Mouse (Mus musculus) bone marrow macrophage, adult 2 months (primary cell): Measurements from ENCODE around the gene Nptx1. TPM values are rescaled to one million over a fixed set of nuclear protein-coding genes. Genes with fewer than 3 reads are reported as not detected.

ENCODE experiments used
- H3K27ac ChIP-seq: 2 replicates; pipeline ENCODE4 v1.5.1; 2012; ENCODE audit warnings: low read depth, low read length; ENCODE audit not compliant: insufficient read depth
- H3K4me1 ChIP-seq: 2 replicates; pipeline ENCODE4 v1.6.1; 2012; ENCODE audit warnings: low read length; ENCODE audit not compliant: control insufficient read depth, insufficient read depth
- H3K4me3 ChIP-seq: 2 replicates; pipeline ENCODE4 v1.5.1; 2012; ENCODE audit warnings: mild to moderate bottlenecking, low read length, moderate library complexity; ENCODE audit not compliant: insufficient read depth
- CTCF ChIP-seq: IDR thresholded peaks from 2 replicates; pipeline ENCODE4 v1.5.1; 2012; ENCODE audit warnings: low read depth, mild to moderate bottlenecking, low read length, moderate library complexity
- POLR2A ChIP-seq: IDR thresholded peaks from 2 replicates; pipeline ENCODE4 v1.6.1; 2012; ENCODE audit warnings: mild to moderate bottlenecking, low read depth, low read length, borderline replicate concordance
- polyA plus RNA-seq: library from polyadenylated mRNA; stranded (reverse); fragments of >200 nt; gene quantifications from 2 replicates; pipeline ENCODE4 v1.2.4, GENCODE M21; 2012; ENCODE audit not compliant: missing spikeins, insufficient read depth, insufficient read length

The Nptx1 gene
- polyA plus RNA-seq, 1 experiment: 0.21 TPM

DNA sequence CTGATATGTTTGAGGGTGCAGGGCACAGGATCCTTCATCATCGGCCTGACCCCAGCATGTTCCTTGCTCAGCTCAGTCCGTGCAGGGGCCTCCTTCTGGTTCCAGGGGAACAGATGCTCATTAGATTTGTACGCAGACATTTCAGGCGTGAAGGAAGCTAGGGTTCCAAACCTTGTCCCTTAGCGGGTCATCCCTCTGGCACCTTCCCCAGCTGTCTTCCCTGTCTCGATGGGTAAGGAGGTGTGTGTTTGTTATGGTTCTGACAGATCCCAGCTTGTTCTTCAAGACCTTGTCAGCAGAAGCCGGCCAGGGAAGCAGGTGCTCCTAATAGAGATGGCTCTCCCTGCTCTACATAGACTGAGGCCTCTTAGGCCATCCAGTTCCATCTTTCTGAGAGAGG, 17.5 kb upstream of the Nptx1 start:
- Histone ChIP-seq H3K4me1 (no peaks in the 10 kb centered on the region), H3K4me3 (no peak overlapping the region), H3K27ac (no peak overlapping the region)
- TF ChIP-seq POLR2A: no peak
- TF ChIP-seq CTCF: no peak

DNA sequence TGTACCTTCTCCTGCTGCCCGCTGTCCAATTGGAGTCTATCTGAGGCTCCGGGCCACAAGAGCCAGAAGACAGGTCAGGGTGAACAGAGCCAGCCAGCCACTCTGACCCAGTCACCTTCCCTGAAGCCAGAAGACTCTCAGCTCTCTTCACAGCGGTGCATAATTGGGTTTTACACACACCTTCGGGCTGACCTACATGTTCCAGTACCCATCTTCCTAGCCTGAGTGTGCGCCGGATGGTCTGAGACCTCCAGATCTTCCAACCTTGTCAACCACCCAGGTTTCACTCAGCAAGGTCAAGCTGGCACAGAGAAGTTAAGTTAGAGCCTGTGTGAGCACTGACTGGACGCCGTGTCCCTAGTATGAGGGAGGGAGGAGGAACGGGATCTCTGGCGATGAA, 16.8 kb upstream of the Nptx1 start:
- Histone ChIP-seq H3K4me1 (no peaks in the 10 kb centered on the region), H3K27ac (no peak overlapping the region), H3K4me3 (no peak overlapping the region)
- TF ChIP-seq POLR2A: no peak
- no peak for TF ChIP-seq CTCF

DNA sequence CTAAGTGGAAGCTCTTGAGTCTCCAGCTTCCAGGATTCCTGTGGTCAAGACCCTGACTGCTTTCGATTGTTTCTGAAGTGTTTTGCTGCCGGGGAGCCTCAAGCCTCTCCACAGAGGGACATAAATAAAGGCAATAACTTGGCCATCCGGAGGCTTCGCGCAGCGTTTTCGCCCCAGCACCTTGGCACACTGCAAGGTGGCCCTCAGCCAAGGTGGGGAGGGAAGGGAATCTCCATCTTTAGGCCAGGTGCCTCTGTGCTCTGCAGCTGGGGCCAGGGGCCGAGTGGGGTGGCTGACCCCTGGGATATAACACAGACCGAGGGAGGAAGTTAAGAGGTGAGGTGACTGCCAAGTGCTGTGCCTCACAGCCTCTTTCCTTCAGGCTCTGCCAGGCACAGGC, 15.6 kb upstream of the Nptx1 start:
- Histone ChIP-seq H3K27ac (no peak overlapping the region), H3K4me3 (no peak overlapping the region), H3K4me1 (no peaks in the 10 kb centered on the region)
- TF ChIP-seq CTCF (no peak), POLR2A (no peak)

DNA sequence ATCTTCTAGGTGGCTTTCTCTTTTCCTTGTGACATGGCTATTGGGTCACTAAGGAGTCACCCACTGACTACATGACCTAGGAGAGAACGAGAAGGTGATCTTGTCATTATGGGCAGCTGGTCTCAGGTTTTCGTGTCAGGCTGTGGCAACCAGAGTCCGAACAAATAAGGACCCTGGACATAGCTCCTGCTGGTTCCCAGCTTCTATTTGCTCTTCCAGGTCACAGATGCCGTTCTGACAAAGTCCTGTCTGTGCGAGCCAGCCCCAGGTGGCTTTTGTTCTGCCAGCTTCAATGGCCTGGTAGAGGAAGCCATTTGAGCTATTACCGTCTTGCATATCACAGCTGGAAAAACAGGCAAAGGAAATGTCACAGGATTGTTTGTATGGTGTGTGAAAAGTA, 14.7 kb upstream of the Nptx1 start:
- H3K4me1 ChIP-seq: no peaks in the 10 kb centered on the region
- no peak overlapping the region for H3K4me3 ChIP-seq
- TF ChIP-seq CTCF (no peak), POLR2A (no peak)

DNA sequence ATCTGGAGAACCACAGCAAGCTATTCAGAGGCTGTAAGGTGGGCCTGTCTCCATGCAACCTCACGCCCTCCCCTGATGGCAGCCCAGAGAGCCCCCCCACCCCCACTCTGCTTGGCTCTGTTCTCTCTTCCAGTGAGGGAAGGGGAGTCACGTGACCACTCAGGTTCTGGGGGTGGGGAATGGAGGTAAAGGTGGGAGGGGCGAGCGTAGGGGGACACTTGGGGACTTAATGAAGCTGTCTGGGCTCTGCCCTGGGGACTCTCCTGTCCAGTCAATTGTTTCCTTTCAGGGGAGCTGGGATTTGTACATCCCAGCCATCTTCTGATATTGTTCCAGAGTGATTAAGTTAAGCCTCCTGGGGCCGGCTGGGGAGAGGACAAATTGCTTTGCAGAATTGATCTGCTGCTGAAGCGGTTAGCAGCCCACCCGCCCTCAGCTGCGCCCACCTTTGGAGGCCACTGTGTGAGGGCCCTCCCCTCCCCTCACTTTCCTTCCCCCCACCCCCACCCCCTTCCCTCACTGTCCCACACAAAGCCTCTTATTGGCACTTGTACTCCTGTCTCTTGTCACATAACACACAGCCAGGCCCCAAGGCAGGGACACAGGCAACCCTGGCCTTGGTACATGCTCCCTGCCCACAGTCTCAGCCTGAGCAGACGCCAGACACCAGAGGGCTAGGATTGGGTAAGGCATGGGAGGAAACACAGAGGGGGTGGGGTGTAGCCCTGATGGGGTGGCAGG, 11.5 kb upstream of the Nptx1 start:
- no peak overlapping the region for H3K27ac ChIP-seq
- no peaks in the 10 kb centered on the region for H3K4me1 ChIP-seq
- H3K4me3 ChIP-seq: no peak overlapping the region
- TF ChIP-seq POLR2A (no peak), CTCF (no peak)

More for the DNA sequence above, 14.7 kb upstream of the Nptx1 start:
- no peak overlapping the region for H3K27ac ChIP-seq

DNA sequence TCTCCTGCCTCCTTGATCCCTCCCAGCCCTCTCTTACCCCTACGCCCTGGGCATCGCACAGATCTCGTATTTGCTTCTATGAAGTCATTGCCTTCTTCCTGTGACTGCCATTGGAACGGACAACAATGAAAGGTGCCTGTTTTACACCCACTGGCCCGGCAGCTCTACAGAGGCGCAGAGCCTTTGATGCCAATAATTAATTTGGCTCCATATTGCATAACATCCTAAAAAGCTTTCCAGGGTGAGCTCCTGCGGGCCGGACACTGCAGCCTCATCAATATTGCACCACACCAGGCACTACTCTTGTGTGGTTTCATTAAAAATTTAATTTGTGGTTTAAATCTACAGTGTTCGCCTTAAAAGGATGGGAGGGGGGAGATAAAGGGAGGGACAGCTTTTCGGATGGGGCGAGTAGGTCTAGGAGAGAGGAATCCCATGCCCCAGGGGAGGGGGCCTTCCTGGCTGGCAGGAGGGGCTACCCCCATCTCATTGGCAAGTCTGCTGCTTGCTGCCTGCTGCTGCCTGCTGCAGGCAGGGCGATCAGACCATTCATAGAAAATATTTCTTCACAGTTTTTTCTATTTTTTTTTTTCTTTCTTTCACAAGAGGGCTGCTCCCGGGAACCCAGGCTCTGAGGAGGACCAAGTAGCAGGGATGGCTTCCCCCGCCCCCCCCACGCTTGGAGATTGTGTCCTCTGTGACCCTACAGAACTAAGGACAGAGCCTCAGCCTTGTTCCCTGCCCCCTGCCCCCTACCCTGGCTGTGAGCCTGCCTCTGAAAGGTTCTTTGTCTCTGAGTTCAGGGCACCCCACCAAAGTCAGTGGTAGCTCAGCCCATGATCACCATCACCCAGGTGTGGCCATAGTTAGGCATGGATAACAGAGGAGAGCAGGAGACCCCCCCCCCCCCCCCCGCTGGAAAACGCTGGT, 10.7 kb upstream of the Nptx1 start:
- H3K27ac ChIP-seq: no peak overlapping the region
- TF ChIP-seq CTCF (no peak), POLR2A (no peak)
- H3K4me3 ChIP-seq: no peak overlapping the region
- H3K4me1 ChIP-seq: no peaks in the 10 kb centered on the region

DNA sequence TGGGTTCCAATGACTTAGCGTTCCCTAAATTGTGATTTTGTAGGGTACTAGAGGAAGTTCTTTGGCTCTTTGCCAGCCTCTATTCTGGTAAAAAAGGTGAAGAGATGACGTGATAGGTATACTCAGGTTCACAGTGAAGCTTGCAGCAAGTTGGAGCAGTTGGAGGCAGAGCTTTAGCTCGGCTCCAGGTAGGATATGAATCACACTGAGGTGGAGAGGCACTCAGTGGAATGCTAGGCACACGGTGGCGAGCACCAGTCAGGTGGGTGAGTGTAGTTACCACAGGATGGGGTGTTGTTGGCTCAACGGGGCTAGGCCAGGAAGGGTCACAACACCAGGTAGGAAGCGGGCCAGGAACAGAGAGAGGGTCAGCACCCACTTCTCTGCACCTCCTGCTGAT, 7.6 kb upstream of the Nptx1 start:
- Histone ChIP-seq H3K4me1 (no peaks in the 10 kb centered on the region), H3K27ac (no peak overlapping the region), H3K4me3 (no peak overlapping the region)
- no peak for TF ChIP-seq CTCF
- TF ChIP-seq POLR2A: no peak

DNA sequence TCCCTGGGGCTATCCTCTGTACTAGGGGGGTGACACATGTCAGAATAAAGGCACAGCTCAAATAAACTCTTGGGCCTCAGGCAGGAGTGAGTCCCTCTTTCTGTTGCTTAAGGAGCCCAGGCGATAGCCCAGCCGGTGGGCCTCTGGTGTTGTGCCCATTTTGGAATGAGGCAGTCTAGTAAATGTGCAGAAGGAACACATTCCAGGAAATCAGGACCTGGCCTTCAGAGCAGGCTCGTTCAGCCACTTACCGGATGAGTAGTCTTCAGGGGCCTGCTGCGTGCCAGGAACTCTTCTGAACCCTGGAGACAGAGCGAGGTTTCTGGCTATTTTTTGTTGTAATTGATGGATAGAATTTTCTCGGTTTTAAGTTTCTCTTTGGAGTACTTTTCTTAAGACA, 7.2 kb upstream of the Nptx1 start:
- Histone ChIP-seq H3K4me1 (no peaks in the 10 kb centered on the region), H3K27ac (no peak overlapping the region), H3K4me3 (no peak overlapping the region)
- TF ChIP-seq CTCF (no peak), POLR2A (no peak)

DNA sequence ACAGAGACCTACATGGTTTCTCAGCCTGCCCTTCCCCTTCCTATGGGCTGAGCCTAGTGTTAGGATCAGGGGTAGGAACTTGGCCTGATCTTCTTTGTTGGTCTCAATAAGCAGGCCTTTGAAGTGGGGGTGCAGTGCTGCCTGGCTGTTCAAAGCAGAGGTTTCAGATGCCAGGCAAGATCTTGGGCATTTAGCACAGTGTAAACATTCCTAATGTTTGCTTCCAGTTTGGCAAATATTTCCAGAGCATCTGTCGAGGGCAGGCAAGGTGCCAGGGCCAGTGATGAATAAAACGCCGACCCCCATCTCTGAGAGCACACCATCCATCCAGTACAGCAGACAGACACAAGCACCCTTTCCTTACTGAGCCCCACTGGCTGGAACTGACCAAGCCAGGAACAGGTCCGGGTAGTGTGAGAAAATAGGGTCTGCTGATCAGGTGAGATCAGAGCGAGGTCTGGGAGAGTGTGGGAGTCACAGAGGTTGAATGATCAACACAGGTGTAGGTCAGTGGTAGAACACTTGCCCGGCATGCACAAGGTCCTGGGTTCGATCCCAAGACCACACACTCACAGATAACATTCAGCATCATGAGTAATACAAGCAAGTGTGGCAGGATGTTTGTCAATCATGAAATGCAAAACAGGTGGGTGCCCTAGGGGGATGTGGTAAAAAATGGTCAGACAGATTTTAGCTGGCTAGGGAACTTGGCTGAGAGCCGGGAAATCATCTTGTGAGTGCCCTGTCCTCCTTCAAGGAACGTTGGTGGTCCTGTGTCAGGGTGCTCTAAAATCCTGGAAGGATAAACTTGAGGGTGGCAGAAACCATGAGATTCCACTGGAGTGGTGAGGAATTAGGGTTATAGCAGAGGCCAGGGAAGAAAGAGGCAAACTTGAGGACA, 5.6 kb upstream of the Nptx1 start:
- TF ChIP-seq POLR2A (no peak), CTCF (no peak)
- Histone ChIP-seq H3K4me1 (no peaks in the 10 kb centered on the region), H3K27ac (no peak overlapping the region), H3K4me3 (no peak overlapping the region)

DNA sequence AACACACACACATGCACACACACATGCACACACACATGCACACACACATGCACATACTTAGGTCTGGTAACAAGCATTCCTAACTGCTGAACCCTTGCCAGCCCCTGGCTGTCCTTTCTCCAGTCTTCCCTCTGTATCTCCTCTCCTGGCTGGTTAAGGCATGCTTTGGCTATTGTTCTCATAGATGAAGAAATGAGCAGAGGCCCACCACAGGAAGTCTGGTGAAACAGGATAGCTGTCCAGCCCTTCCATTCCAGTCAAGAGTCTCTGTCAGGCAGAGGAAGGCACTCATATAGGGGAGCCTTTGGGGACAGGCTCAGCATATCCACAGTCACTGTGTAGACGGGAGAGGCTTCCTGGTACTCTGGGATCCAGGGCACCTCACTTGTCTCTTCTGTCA, 4.7 kb upstream of the Nptx1 start:
- Histone ChIP-seq H3K27ac (no peak overlapping the region), H3K4me1 (no peaks in the 10 kb centered on the region), H3K4me3 (no peak overlapping the region)
- TF ChIP-seq POLR2A (no peak), CTCF (no peak)
